Mouse (Mus musculus): ENCODE measurements around the gene Actrt1. TPM values are rescaled to one million over a fixed set of nuclear protein-coding genes. Genes with fewer than 3 reads are reported as not detected.

Gene Actrt1
- not detected for total RNA-seq (2021)
- long read RNA-seq, experiment 1: 0 reads
- long read RNA-seq, experiment 2: 0 reads

DNA sequence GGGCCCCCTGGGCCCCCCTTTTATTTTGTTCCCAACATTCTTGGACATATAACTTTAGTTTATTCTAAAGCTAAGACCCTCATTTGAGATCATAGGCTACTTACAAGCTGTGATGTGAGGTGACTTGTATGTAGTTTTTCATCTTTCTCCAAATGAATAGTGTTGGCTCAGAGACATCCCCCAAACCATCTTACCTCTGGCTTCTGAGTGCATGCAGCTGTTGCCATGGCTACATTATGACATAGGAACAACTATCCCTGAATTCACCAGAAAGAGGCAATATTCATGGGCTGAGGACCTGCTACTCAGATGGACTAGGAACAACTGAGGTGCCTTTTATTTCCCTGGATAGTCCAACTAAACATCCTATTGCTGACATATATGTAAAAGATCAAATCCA is at the start of gene Actrt1:
Gene Actrt1 (plus strand): TSS at position 301 of the 400 bp plus-strand sequence.
- Histone ChIP-seq H3K27ac (no peak within 1 kb of the TSS), H3K4me3 (no peak within 1 kb of the TSS)
- no peak for TF ChIP-seq CTCF (conservative IDR thresholded peaks at IDR 0.05)
- no peak for DNase-seq (ENCODE audit: low spot score in 2 of 2)

DNA sequence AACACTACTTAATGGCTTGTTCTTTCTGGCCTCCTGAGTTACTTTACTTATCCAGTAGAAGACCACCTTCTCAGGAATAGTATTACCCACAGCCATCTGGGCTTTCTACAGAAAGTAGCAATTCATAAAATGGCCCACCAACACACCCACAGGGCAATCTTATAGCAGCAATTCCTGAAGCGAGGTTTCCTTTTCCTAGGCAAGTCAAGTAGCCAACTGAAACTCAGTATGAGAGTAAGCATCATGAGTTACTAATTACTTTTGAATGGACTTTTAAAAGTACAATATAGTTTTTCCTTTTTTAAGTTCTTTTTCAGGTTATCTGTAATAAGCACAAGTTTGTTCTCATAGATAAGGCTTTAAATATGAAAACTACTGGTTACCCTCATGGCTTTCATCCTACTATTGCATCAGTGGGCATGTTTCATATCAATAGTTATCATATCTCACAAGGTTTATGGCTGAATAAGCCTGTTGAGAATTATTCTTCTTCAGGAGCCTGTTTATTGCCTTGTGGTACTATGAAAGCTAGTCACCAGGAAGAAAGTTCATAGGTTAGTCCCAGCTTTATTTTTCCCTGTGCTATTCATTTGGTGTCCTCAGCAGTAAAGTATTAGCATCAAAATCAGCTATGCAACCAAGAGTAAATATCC is 2.8 kb downstream of the Actrt1 start:
- DNase-seq (ENCODE audit: low spot score in 2 of 2): no peak
- H3K4me3 ChIP-seq: no peak overlapping the region
- no peak for TF ChIP-seq CTCF (conservative IDR thresholded peaks at IDR 0.05)
- H3K27ac ChIP-seq: no peak overlapping the region
